In the genomic region with DNA sequence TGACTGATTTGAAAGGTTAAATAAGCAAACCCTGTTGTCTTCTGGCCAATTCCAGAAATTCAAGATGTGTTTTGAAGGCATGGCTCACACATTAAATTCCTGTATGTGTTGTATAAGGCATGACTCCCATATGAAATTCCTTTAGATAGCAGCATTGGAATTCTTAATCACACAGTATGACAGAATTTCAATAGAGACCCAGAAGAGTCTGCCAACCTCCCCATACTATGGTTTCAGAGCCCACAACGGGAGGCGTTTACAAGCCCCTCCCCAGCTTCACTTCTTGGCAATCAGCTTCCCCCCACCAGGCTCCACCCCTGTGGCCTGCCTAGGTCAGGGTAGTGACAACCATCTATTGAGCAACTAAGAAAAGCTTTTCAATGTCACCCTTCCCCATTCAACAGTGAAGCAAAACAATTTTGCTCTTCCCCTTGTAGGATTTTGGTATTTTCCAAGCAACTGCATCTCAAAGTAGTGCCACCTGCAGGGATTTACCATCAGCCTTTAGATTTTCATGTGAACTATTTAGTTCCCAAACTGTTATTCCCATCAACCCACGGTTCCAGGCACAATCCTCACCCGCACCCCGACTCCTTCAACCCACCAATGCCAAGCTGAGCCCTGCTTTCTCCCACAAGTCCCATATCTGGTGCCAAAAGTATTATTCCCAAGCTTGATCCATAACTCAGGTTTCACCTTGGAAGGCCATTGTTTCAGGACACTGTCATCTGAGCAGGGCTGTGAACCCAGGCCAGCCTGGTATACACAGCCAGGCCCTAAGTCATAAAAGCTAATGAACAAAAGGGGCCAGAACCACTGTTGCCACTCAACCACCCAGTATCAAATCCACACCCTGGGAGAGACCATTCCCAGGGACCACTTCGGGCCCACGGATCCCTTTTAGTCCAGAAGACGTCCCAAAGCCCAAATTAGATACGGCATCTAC, we compare ENCODE assay signal across 8 mouse cellular contexts. TPM values are rescaled to one million over a fixed set of nuclear protein-coding genes. Genes with fewer than 3 reads are reported as not detected.
DNase-seq lines count a peak whose midpoint lies in the region; ATAC-seq and TF ChIP-seq lines count a peak whose summit lies in the region.

No protein-coding gene starts in this region.

- no peaks in the 10 kb centered on the region for H3K36me3 ChIP-seq in neural tube, embryonic 11.5 days (ENCODE audit: control insufficient read depth, insufficient read depth, low read length)
- no peaks in the 10 kb centered on the region for H3K36me3 ChIP-seq in hindbrain, embryonic 12.5 days
- no peaks in the 10 kb centered on the region for H3K36me3 ChIP-seq in liver, embryonic 14.5 days (replicated peaks; ENCODE audit: control insufficient read depth, insufficient read depth, low read depth)

- DNase-seq in neural tube, embryonic 11.5 days (ENCODE audit: low spot score) = no peak
- no peak for DNase-seq in neural tube, embryonic 10.5 days (ENCODE audit: extremely low spot score, low spot score)
- peak; percentile 33 for DNase-seq in embryo, embryonic 9.5 days (ENCODE audit: extremely low spot score)
- no peak for DNase-seq in liver, embryonic 14.5 days (ENCODE audit: low read depth in 3 of 3, low spot score in 3 of 3)
- DNase-seq in spleen, postnatal 36 days (ENCODE audit: low spot score in 2 of 2) = peak; percentile 62 to 68
- DNase-seq in right cerebral cortex, postnatal 25 days = no peak
- DNase-seq in ovary, postnatal 14 days (ENCODE audit: low spot score) = no peak

- no peak for ATAC-seq in neural tube, embryonic 11.5 days (ENCODE audit: insufficient read depth, low FRiP score, low TSS enrichment)
- no peak for ATAC-seq in hindbrain, embryonic 12.5 days (ENCODE audit: low FRiP score)
- no peak for ATAC-seq in liver, embryonic 14.5 days (ENCODE audit: insufficient read depth)

- H3K9ac ChIP-seq in neural tube, embryonic 11.5 days (ENCODE audit: low read length) = no peak overlapping the region
- H3K9ac ChIP-seq in hindbrain, embryonic 12.5 days = no peak overlapping the region
- H3K9ac ChIP-seq in liver, embryonic 14.5 days (replicated peaks) = peak overlapping the region; percentile 87

- H3K4me3 ChIP-seq in neural tube, embryonic 11.5 days (ENCODE audit: low read depth, low read length) = no peak overlapping the region
- H3K4me3 ChIP-seq in hindbrain, embryonic 12.5 days = no peak overlapping the region; the same call in 1 of the 2 replicates
- H3K4me3 ChIP-seq in liver, embryonic 14.5 days (ENCODE audit: insufficient read depth in 1 of 2, low read depth in 2 of 2, low read length in 2 of 2) = peak overlapping the region; percentile 58 to 82

- H3K4me1 ChIP-seq in neural tube, embryonic 11.5 days (ENCODE audit: control insufficient read depth, insufficient read depth, low read length) = peaks cover 41% of the 10 kb centered on the region
- peaks cover 58% of the 10 kb centered on the region for H3K4me1 ChIP-seq in hindbrain, embryonic 12.5 days
- peaks cover 59 to 66% of the 10 kb centered on the region in 2 experiments for H3K4me1 ChIP-seq in liver, embryonic 14.5 days (replicated peaks; ENCODE audit: control insufficient read depth in 2 of 2, insufficient read depth in 2 of 2, low read length in 1 of 2)

- 66% methylated on average over 9 of the region's 9 CpGs for WGBS in neural tube, embryonic 11.5 days
- WGBS in hindbrain, embryonic 12.5 days = 57% methylated on average over 9 of the region's 9 CpGs
- WGBS in liver, embryonic 14.5 days (ENCODE audit: insufficient replicate concordance) = 36% methylated on average over 9 of the region's 9 CpGs

- no peak for TF ChIP-seq CTCF in liver, embryonic 14.5 days (IDR thresholded peaks at IDR 0.05; ENCODE audit: low read depth)

- TF ChIP-seq EP300 in liver, embryonic 14.5 days (IDR thresholded peaks at IDR 0.05; ENCODE audit: low read depth) = no peak

- 0 out of 2 replicates have a peak overlapping the region, but pooled peaks have one; percentile 17 for H3K27ac ChIP-seq in neural tube, embryonic 11.5 days (ENCODE audit: low read depth, low read length)
- peak overlapping the region; percentile 55; the same call in 1 of the 2 replicates for H3K27ac ChIP-seq in hindbrain, embryonic 12.5 days
- H3K27ac ChIP-seq in liver, embryonic 14.5 days = peak overlapping the region; percentile 78

- H3K9me3 ChIP-seq in neural tube, embryonic 11.5 days (ENCODE audit: control insufficient read depth, low read length) = no peaks in the 10 kb centered on the region
- no peaks in the 10 kb centered on the region for H3K9me3 ChIP-seq in hindbrain, embryonic 12.5 days (replicated peaks)
- no peaks in the 10 kb centered on the region for H3K9me3 ChIP-seq in liver, embryonic 14.5 days (ENCODE audit: control insufficient read depth, low read length)

- H3K4me2 ChIP-seq in neural tube, embryonic 11.5 days (ENCODE audit: low read depth) = no peak overlapping the region
- H3K4me2 ChIP-seq in hindbrain, embryonic 12.5 days (replicated peaks) = peak overlapping the region; percentile 15; the same call in 1 of the 2 replicates
- peak overlapping the region; percentile 69 for H3K4me2 ChIP-seq in liver, embryonic 14.5 days (ENCODE audit: low read depth)

- H3K27me3 ChIP-seq in neural tube, embryonic 11.5 days (ENCODE audit: control insufficient read depth, insufficient read depth, low read length) = no peaks in the 10 kb centered on the region
- H3K27me3 ChIP-seq in hindbrain, embryonic 12.5 days = no peaks in the 10 kb centered on the region
- no peaks in the 10 kb centered on the region for H3K27me3 ChIP-seq in liver, embryonic 14.5 days (ENCODE audit: control insufficient read depth, insufficient read depth, low read length)

RNA-seq across cellular contexts. Expression of a gene that starts 32.0 kb away (rescaled TPM):
- 19.9 and 20.7 TPM in 2 replicates for polyA plus RNA-seq in neural tube, embryonic 11.5 days (2014; fragmentation: Nextera tagmentation; extraction: Ambion mirVana)
- 28.7 and 29.9 TPM in 2 replicates for polyA plus RNA-seq in hindbrain, embryonic 12.5 days (2016; fragmentation: Nextera tagmentation; extraction: Ambion mirVana)
- polyA plus RNA-seq in liver, embryonic 14.5 days (2012; rRNA removed) = 5.9 and 6.7 TPM in 2 replicates
- 6.6 and 8.4 TPM in 2 replicates for polyA plus RNA-seq in liver, embryonic 14.5 days (2014; fragmentation: Nextera tagmentation; extraction: Ambion mirVana)

RNA-seq across cellular contexts. Expression of a gene that starts 34.5 kb away (rescaled TPM):
- polyA plus RNA-seq in neural tube, embryonic 11.5 days (2014; fragmentation: Nextera tagmentation; extraction: Ambion mirVana) = 0.74 and 1.7 TPM in 2 replicates
- polyA plus RNA-seq in hindbrain, embryonic 12.5 days (2016; fragmentation: Nextera tagmentation; extraction: Ambion mirVana) = 2.0 and 2.2 TPM in 2 replicates
- polyA plus RNA-seq in liver, embryonic 14.5 days (2012; rRNA removed) = 5.3 and 5.8 TPM in 2 replicates
- 3.2 and 4.6 TPM in 2 replicates for polyA plus RNA-seq in liver, embryonic 14.5 days (2014; fragmentation: Nextera tagmentation; extraction: Ambion mirVana)

RNA-seq across cellular contexts. Expression of a gene that starts 50.9 kb away (rescaled TPM):
- 5.7 and 6.6 TPM in 2 replicates for polyA plus RNA-seq in neural tube, embryonic 11.5 days (2014; fragmentation: Nextera tagmentation; extraction: Ambion mirVana)
- 11.0 and 11.3 TPM in 2 replicates for polyA plus RNA-seq in hindbrain, embryonic 12.5 days (2016; fragmentation: Nextera tagmentation; extraction: Ambion mirVana)
- polyA plus RNA-seq in liver, embryonic 14.5 days (2012; rRNA removed) = 2.2 and 2.4 TPM in 2 replicates
- polyA plus RNA-seq in liver, embryonic 14.5 days (2014; fragmentation: Nextera tagmentation; extraction: Ambion mirVana) = 1.1 TPM in 2 replicates

Comparison
In these comparisons a context has a peak if more than half of its experiments do, and no peak if none do; other contexts are left out.
1. DNase-seq: peak in embryo, embryonic 9.5 days (single experiment) and spleen, postnatal 36 days (2 of 2); none in neural tube, embryonic 11.5 days (single experiment), neural tube, embryonic 10.5 days (single experiment), liver, embryonic 14.5 days (0 of 3), right cerebral cortex, postnatal 25 days (single experiment) and ovary, postnatal 14 days (single experiment).
2. H3K27ac ChIP-seq: peak in every context shown above with its lines; median percentile 78 in liver, embryonic 14.5 days; 55 in hindbrain, embryonic 12.5 days; 17 in neural tube, embryonic 11.5 days.
3. H3K4me3 ChIP-seq: peak in liver, embryonic 14.5 days (2 of 2); none in neural tube, embryonic 11.5 days (single experiment) and hindbrain, embryonic 12.5 days (single experiment).